Mouse (Mus musculus) c-Kit-positive CD71-negative TER-119-negative erythroid progenitor cells, embryonic 14.5 days (primary cell): ENCODE data around the gene 1110051M20Rik.

Experiments
- DNase-seq: peaks from one replicate; pipeline ENCODE4 v3.0.0-alpha.2; 2013; ENCODE audit warnings: low read depth

The 1110051M20Rik gene

GRCm38 (mm10) chr2:91413811-91414210 is 30.7 kb downstream of the 1110051M20Rik start:
- DNase-seq, result no peak

- DNase-seq, result peak; percentile 19
These were observed 32.1 kb downstream of the 1110051M20Rik start for GRCm38 (mm10) chr2:91412361-91412760.

GRCm38 (mm10) chr2:91411473-91411872 is 33.0 kb downstream of the 1110051M20Rik start:
- no peak for DNase-seq

- DNase-seq, result no peak
These were observed 36.5 kb downstream of the 1110051M20Rik start for GRCm38 (mm10) chr2:91408031-91408430.

- no peak for DNase-seq
These were observed 39.4 kb downstream of the 1110051M20Rik start for GRCm38 (mm10) chr2:91405071-91405470.

GRCm38 (mm10) chr2:91399727-91400126 is 44.8 kb downstream of the 1110051M20Rik start:
- DNase-seq, result no peak

- no peak for DNase-seq
These were observed 45.3 kb downstream of the 1110051M20Rik start for GRCm38 (mm10) chr2:91399168-91399567.

GRCm38 (mm10) chr2:91394078-91394477 is 50.4 kb downstream of the 1110051M20Rik start:
- DNase-seq, result no peak

GRCm38 (mm10) chr2:91388738-91389137 is 55.8 kb downstream of the 1110051M20Rik start:
- DNase-seq, result no peak

GRCm38 (mm10) chr2:91388281-91388680 is 56.2 kb downstream of the 1110051M20Rik start:
- DNase-seq, result no peak

GRCm38 (mm10) chr2:91387287-91387958 is 57.1 kb downstream of the 1110051M20Rik start:
- DNase-seq, result no peak

- no peak for DNase-seq
These were observed 57.8 kb downstream of the 1110051M20Rik start for GRCm38 (mm10) chr2:91386547-91387286.

- DNase-seq, result no peak
These were observed 61.2 kb downstream of the 1110051M20Rik start for GRCm38 (mm10) chr2:91383294-91383693.

- no peak for DNase-seq
These were observed 67.5 kb downstream of the 1110051M20Rik start for GRCm38 (mm10) chr2:91377038-91377437.

GRCm38 (mm10) chr2:91370314-91370713 is 74.2 kb downstream of the 1110051M20Rik start:
- DNase-seq, result no peak

GRCm38 (mm10) chr2:91363272-91363671 is 81.2 kb downstream of the 1110051M20Rik start:
- DNase-seq, result no peak

- DNase-seq, result no peak
These were observed 83.4 kb downstream of the 1110051M20Rik start for GRCm38 (mm10) chr2:91361068-91361528.

GRCm38 (mm10) chr2:91355767-91356166 is 88.7 kb downstream of the 1110051M20Rik start:
- no peak for DNase-seq

- DNase-seq, result peak; percentile 14
These were observed 89.6 kb downstream of the 1110051M20Rik start for GRCm38 (mm10) chr2:91354727-91355403.

GRCm38 (mm10) chr2:91353854-91354253 is 90.7 kb downstream of the 1110051M20Rik start:
- no peak for DNase-seq

- no peak for DNase-seq
These were observed 92.7 kb downstream of the 1110051M20Rik start for GRCm38 (mm10) chr2:91351841-91352240.

- no peak for DNase-seq
These were observed 94.5 kb downstream of the 1110051M20Rik start for GRCm38 (mm10) chr2:91349974-91350457.

GRCm38 (mm10) chr2:91348936-91349335 is 95.6 kb downstream of the 1110051M20Rik start:
- DNase-seq, result no peak
